Mouse (Mus musculus) bone marrow, adult 2 months (tissue): ENCODE measurements around the gene Tnfrsf25.

ENCODE experiments used
- CTCF ChIP-seq: fragments of 200-500 bp; IDR thresholded peaks from 2 replicates; pipeline ENCODE4 v1.5.1; 2011; ENCODE audit warnings: low read length, control low read depth; ENCODE audit not compliant: control insufficient read depth, insufficient read depth
- POLR2A ChIP-seq: fragments of 200-500 bp; IDR thresholded peaks from 2 replicates; pipeline ENCODE4 v1.6.1; 2011; ENCODE audit warnings: low read depth, mild to moderate bottlenecking, control low read depth, low read length, borderline replicate concordance; ENCODE audit not compliant: control insufficient read depth

- no peak for TF ChIP-seq POLR2A
- no peak for TF ChIP-seq CTCF
These were observed 45.9 kb downstream of the Tnfrsf25 start for GRCm38 (mm10) chr4:152161601-152162000.
